Comparison of ENCODE assay signal across 20 mouse cellular contexts in the genomic region with DNA sequence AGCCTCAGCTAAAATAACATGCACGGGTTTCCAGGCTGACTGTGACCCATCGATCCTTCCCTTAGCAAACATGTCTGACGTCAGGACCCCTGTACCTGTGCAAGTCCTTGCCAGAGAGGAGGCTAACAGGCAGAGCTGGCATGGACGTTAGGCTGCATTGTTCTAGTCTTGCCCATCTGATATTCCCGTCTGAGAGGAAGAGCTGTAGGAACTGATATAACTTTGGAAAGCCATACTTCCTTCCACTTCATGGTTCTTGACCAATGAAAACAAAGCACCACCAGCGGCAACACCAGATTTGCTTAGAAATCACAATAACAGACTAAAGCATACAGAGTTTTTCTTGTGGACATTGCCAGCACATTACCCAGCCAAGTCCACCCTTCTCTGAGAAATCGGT.
DNase-seq lines count a peak whose midpoint lies in the region; ATAC-seq and TF ChIP-seq lines count a peak whose summit lies in the region.
"Had no signal": no experiment of that assay in that cellular context is flagged by ENCODE, and none has a peak within 500 bp of the region (broad histone marks: within the 10 kb centered on the region; RNA-seq: fewer than 3 reads in every experiment).

No protein-coding gene starts in this region.

- peak; percentile 15 for DNase-seq in gastrocnemius, postnatal 25 days
- DNase-seq in gastrocnemius, postnatal 10 days = no peak
- no peak for DNase-seq in lung, postnatal 0 days (ENCODE audit: low spot score)
- no peak for DNase-seq in lung, postnatal 10 days
- peak; percentile 11 to 12 for DNase-seq in heart, postnatal 10 days
- no peak for DNase-seq in stomach, postnatal 0 days (ENCODE audit: low spot score)
- no peak for DNase-seq in kidney, postnatal 36 days
- DNase-seq: adrenal gland, postnatal 10 days; cerebellum, adult 9-10 months; forebrain, postnatal 0 days; kidney, adult 18-20 months; layer of hippocampus, adult 9-11 months had no signal

- no peaks in the 10 kb centered on the region for H3K9me3 ChIP-seq in lung, postnatal 0 days (ENCODE audit: low read length)
- H3K9me3 ChIP-seq in stomach, postnatal 0 days (ENCODE audit: control insufficient read depth, low read length) = no peaks in the 10 kb centered on the region
- no peaks in the 10 kb centered on the region for H3K9me3 ChIP-seq in forebrain, embryonic 12.5 days
- H3K9me3 ChIP-seq: embryonic facial prominence, embryonic 15.5 days; hindbrain, embryonic 13.5 days; limb, embryonic 13.5 days; liver, embryonic 12.5 days; lung, embryonic 15.5 days; midbrain, embryonic 13.5 days had no signal

- peak; percentile 21; the same call in 1 of the 2 replicates for ATAC-seq in lung, postnatal 0 days
- ATAC-seq in stomach, postnatal 0 days (ENCODE audit: low FRiP score, low TSS enrichment) = no peak
- ATAC-seq in forebrain, embryonic 12.5 days (ENCODE audit: low FRiP score) = no peak
- ATAC-seq: forebrain, postnatal 0 days; liver, embryonic 12.5 days; midbrain, embryonic 13.5 days had no signal

- H3K27me3 ChIP-seq in lung, postnatal 0 days (replicated peaks; ENCODE audit: insufficient read depth, low read length) = no peaks in the 10 kb centered on the region
- H3K27me3 ChIP-seq in stomach, postnatal 0 days (ENCODE audit: control insufficient read depth, insufficient read depth, low read length) = no peaks in the 10 kb centered on the region
- H3K27me3 ChIP-seq in forebrain, embryonic 12.5 days = no peaks in the 10 kb centered on the region
- H3K27me3 ChIP-seq: embryonic facial prominence, embryonic 15.5 days; hindbrain, embryonic 13.5 days; limb, embryonic 13.5 days; liver, embryonic 12.5 days; lung, embryonic 15.5 days; megakaryocyte, embryonic 14.5 days; midbrain, embryonic 13.5 days had no signal

- TF ChIP-seq CTCF in lung, postnatal 0 days (IDR thresholded peaks at IDR 0.05) = no peak
- no peak for TF ChIP-seq CTCF in stomach, postnatal 0 days (IDR thresholded peaks at IDR 0.05; ENCODE audit: low read depth)

- WGBS in lung, postnatal 0 days = 61% methylated on average over 7 of the region's 7 CpGs
- 69% methylated on average over 7 of the region's 7 CpGs for WGBS in stomach, postnatal 0 days
- 77% methylated on average over 7 of the region's 7 CpGs for WGBS in forebrain, embryonic 12.5 days

- no peaks in the 10 kb centered on the region for H3K36me3 ChIP-seq in lung, postnatal 0 days (ENCODE audit: insufficient read depth, low read length)
- no peaks in the 10 kb centered on the region for H3K36me3 ChIP-seq in stomach, postnatal 0 days (ENCODE audit: control insufficient read depth, insufficient read depth, low read length)
- H3K36me3 ChIP-seq in forebrain, embryonic 12.5 days (replicated peaks) = no peaks in the 10 kb centered on the region
- H3K36me3 ChIP-seq: embryonic facial prominence, embryonic 15.5 days; hindbrain, embryonic 13.5 days; limb, embryonic 13.5 days; liver, embryonic 12.5 days; lung, embryonic 15.5 days; midbrain, embryonic 13.5 days had no signal

- H3K9ac ChIP-seq in lung, postnatal 0 days (replicated peaks; ENCODE audit: low read depth) = no peak overlapping the region
- H3K9ac ChIP-seq in stomach, postnatal 0 days (ENCODE audit: low read length) = no peak overlapping the region
- H3K9ac ChIP-seq in forebrain, embryonic 12.5 days = no peak overlapping the region
- H3K9ac ChIP-seq: embryonic facial prominence, embryonic 15.5 days; forebrain, postnatal 0 days; hindbrain, embryonic 13.5 days; limb, embryonic 13.5 days; liver, embryonic 12.5 days; lung, embryonic 15.5 days; midbrain, embryonic 13.5 days had no signal

- no peak overlapping the region for H3K4me3 ChIP-seq in lung, postnatal 0 days (ENCODE audit: low read depth, low read length)
- H3K4me3 ChIP-seq in stomach, postnatal 0 days (ENCODE audit: low read depth, low read length) = no peak overlapping the region
- no peak overlapping the region for H3K4me3 ChIP-seq in forebrain, embryonic 12.5 days (replicated peaks)
- H3K4me3 ChIP-seq: embryonic facial prominence, embryonic 15.5 days; hindbrain, embryonic 13.5 days; limb, embryonic 13.5 days; liver, embryonic 12.5 days; lung, embryonic 15.5 days; megakaryocyte, embryonic 14.5 days; midbrain, embryonic 13.5 days had no signal

- TF ChIP-seq EP300 in lung, postnatal 0 days (IDR thresholded peaks at IDR 0.05) = peak; percentile 39
- no peak for TF ChIP-seq EP300 in stomach, postnatal 0 days (optimal IDR thresholded peaks at IDR 0.05)

- no peaks in the 10 kb centered on the region for H3K4me1 ChIP-seq in lung, postnatal 0 days (ENCODE audit: insufficient read depth, low read depth, low read length)
- no peaks in the 10 kb centered on the region for H3K4me1 ChIP-seq in stomach, postnatal 0 days (replicated peaks; ENCODE audit: control insufficient read depth, insufficient read depth)
- no peaks in the 10 kb centered on the region for H3K4me1 ChIP-seq in forebrain, embryonic 12.5 days
- H3K4me1 ChIP-seq: embryonic facial prominence, embryonic 15.5 days; hindbrain, embryonic 13.5 days; liver, embryonic 12.5 days; lung, embryonic 15.5 days; megakaryocyte, embryonic 14.5 days; midbrain, embryonic 13.5 days had no signal

- H3K4me2 ChIP-seq in lung, postnatal 0 days (replicated peaks; ENCODE audit: low read depth, low read length) = no peak overlapping the region
- no peak overlapping the region for H3K4me2 ChIP-seq in stomach, postnatal 0 days (replicated peaks; ENCODE audit: low read depth)
- H3K4me2 ChIP-seq in forebrain, embryonic 12.5 days = no peak overlapping the region
- H3K4me2 ChIP-seq: embryonic facial prominence, embryonic 15.5 days; hindbrain, embryonic 13.5 days; limb, embryonic 13.5 days; liver, embryonic 12.5 days; lung, embryonic 15.5 days; midbrain, embryonic 13.5 days had no signal

- no peak overlapping the region for H3K27ac ChIP-seq in lung, postnatal 0 days (ENCODE audit: low read length)
- H3K27ac ChIP-seq in stomach, postnatal 0 days (replicated peaks) = no peak overlapping the region
- H3K27ac ChIP-seq in forebrain, embryonic 12.5 days = no peak overlapping the region
- H3K27ac ChIP-seq: embryonic facial prominence, embryonic 15.5 days; hindbrain, embryonic 13.5 days; limb, embryonic 13.5 days; liver, embryonic 12.5 days; lung, embryonic 15.5 days; midbrain, embryonic 13.5 days had no signal

- intact Hi-C loops in heart, postnatal 10 days (cut with DNase I) = loop anchor here (2.0 to 10.0 kb wide), 4 partner anchors 117 to 582 kb away; no protein-coding TSS in a partner anchor

Comparison
In these comparisons a context has a peak if more than half of its experiments do, and no peak if none do; other contexts are left out.
1. DNase-seq: peak in gastrocnemius, postnatal 25 days (single experiment) and heart, postnatal 10 days (2 of 2); none in gastrocnemius, postnatal 10 days (single experiment), lung, postnatal 0 days (single experiment), lung, postnatal 10 days (single experiment), stomach, postnatal 0 days (single experiment) and kidney, postnatal 36 days (0 of 2).